Mouse (Mus musculus): ENCODE results near the gene Slc22a23. TPM values are rescaled to one million over a fixed set of nuclear protein-coding genes. Genes with fewer than 3 reads are reported as not detected.

Slc22a23 gene
- total and polyA plus RNA-seq, 3 experiments: 11.1 to 14.2 (median 12.2) TPM

GRCm38 (mm10) chr13:34214855-34215254 lies 130.1 kb downstream of the Slc22a23 start:
- H3K4me3 ChIP-seq: no peak overlapping the region
- H3K79me2 ChIP-seq (replicated peaks; ENCODE audit: control insufficient read depth, insufficient read depth, low read length): no peaks in the 10 kb centered on the region
- H3K27me3 ChIP-seq (ENCODE audit: control insufficient read depth, insufficient read depth, low read length): no peaks in the 10 kb centered on the region
- no peaks in the 10 kb centered on the region for H3K36me3 ChIP-seq (ENCODE audit: control insufficient read depth, insufficient read depth, low read length)
- TF ChIP-seq POLR2A (IDR thresholded peaks at IDR 0.05; ENCODE audit: insufficient read depth, low read depth, low read length) (no peak), EP300 (IDR thresholded peaks at IDR 0.05; ENCODE audit: insufficient read depth, low read depth, low read length) (no peak)
- intact Hi-C loops (cut with DNase I): no loop called here
- no peak overlapping the region for H3K27ac ChIP-seq
- H3K9ac ChIP-seq (ENCODE audit: low read depth, low read length): no peak overlapping the region
- WGBS: 83% methylated on average over 3 of the region's 3 CpGs
- no peak for DNase-seq
- H3K4me1 ChIP-seq (ENCODE audit: control insufficient read depth, insufficient read depth, low read length): peaks cover 1% of the 10 kb centered on the region; the same call in 1 of the 2 replicates

GRCm38 (mm10) chr13:34212735-34213212 lies 132.2 kb downstream of the Slc22a23 start:
- Histone ChIP-seq H3K27me3 (ENCODE audit: control insufficient read depth, insufficient read depth, low read length) (no peaks in the 10 kb centered on the region), H3K4me1 (ENCODE audit: control insufficient read depth, insufficient read depth, low read length) (peaks cover 1% of the 10 kb centered on the region), H3K79me2 (replicated peaks; ENCODE audit: control insufficient read depth, insufficient read depth, low read length) (no peaks in the 10 kb centered on the region), H3K27ac (no peak overlapping the region), H3K9ac (ENCODE audit: low read depth, low read length) (no peak overlapping the region), H3K36me3 (ENCODE audit: control insufficient read depth, insufficient read depth, low read length) (no peaks in the 10 kb centered on the region), H3K4me3 (no peak overlapping the region)
- 77% methylated on average over 10 of the region's 10 CpGs for WGBS
- TF ChIP-seq CTCF (IDR thresholded peaks at IDR 0.05): no peak
- no peak for TF ChIP-seq POLR2A (IDR thresholded peaks at IDR 0.05; ENCODE audit: insufficient read depth, low read depth, low read length)
- no peak for TF ChIP-seq EP300 (IDR thresholded peaks at IDR 0.05; ENCODE audit: insufficient read depth, low read depth, low read length)
- no peak for DNase-seq
- intact Hi-C loops (cut with DNase I): no loop called here

GRCm38 (mm10) chr13:34211261-34211775 lies 133.7 kb downstream of the Slc22a23 start:
- Histone ChIP-seq H3K27ac (no peak overlapping the region), H3K4me3 (no peak overlapping the region), H3K4me1 (ENCODE audit: control insufficient read depth, insufficient read depth, low read length) (peaks cover 1% of the 10 kb centered on the region), H3K36me3 (ENCODE audit: control insufficient read depth, insufficient read depth, low read length) (no peaks in the 10 kb centered on the region), H3K27me3 (ENCODE audit: control insufficient read depth, insufficient read depth, low read length) (no peaks in the 10 kb centered on the region), H3K9ac (ENCODE audit: low read depth, low read length) (no peak overlapping the region), H3K79me2 (replicated peaks; ENCODE audit: control insufficient read depth, insufficient read depth, low read length) (no peaks in the 10 kb centered on the region)
- 34% methylated on average over 4 of the region's 4 CpGs for WGBS
- DNase-seq: no peak
- intact Hi-C loops (cut with DNase I): no loop called here
- TF ChIP-seq POLR2A (IDR thresholded peaks at IDR 0.05; ENCODE audit: insufficient read depth, low read depth, low read length) (no peak), EP300 (IDR thresholded peaks at IDR 0.05; ENCODE audit: insufficient read depth, low read depth, low read length) (no peak), CTCF (IDR thresholded peaks at IDR 0.05) (no peak)

GRCm38 (mm10) chr13:34207714-34208470 lies 137.1 kb downstream of the Slc22a23 start:
- 48% methylated on average over 6 of the region's 6 CpGs for WGBS

GRCm38 (mm10) chr13:34205216-34205615 lies 139.8 kb downstream of the Slc22a23 start:
- TF ChIP-seq POLR2A (IDR thresholded peaks at IDR 0.05; ENCODE audit: insufficient read depth, low read depth, low read length): no peak
- TF ChIP-seq CTCF (IDR thresholded peaks at IDR 0.05): no peak
- no peak for TF ChIP-seq EP300 (IDR thresholded peaks at IDR 0.05; ENCODE audit: insufficient read depth, low read depth, low read length)
- no peaks in the 10 kb centered on the region; the same call in 1 of the 2 replicates for H3K36me3 ChIP-seq (ENCODE audit: control insufficient read depth, insufficient read depth, low read length)
- H3K4me1 ChIP-seq (ENCODE audit: control insufficient read depth, insufficient read depth, low read length): no peaks in the 10 kb centered on the region; the same call in none of the 2 replicates
- H3K27ac ChIP-seq: no peak overlapping the region
- H3K79me2 ChIP-seq (replicated peaks; ENCODE audit: control insufficient read depth, insufficient read depth, low read length): no peaks in the 10 kb centered on the region
- WGBS: 59% methylated on average over 3 of the region's 3 CpGs
- H3K27me3 ChIP-seq (ENCODE audit: control insufficient read depth, insufficient read depth, low read length): no peaks in the 10 kb centered on the region
- peak in 1 of 2 experiments; percentile 21 for DNase-seq
- H3K4me3 ChIP-seq: no peak overlapping the region
- H3K9ac ChIP-seq (ENCODE audit: low read depth, low read length): no peak overlapping the region
- intact Hi-C loops (cut with DNase I): no loop called here

More at GRCm38 (mm10) chr13:34207714-34208470, 137.1 kb downstream of the Slc22a23 start:
- H3K4me1 ChIP-seq (ENCODE audit: control insufficient read depth, insufficient read depth, low read length): peaks cover 1% of the 10 kb centered on the region
- H3K4me3 ChIP-seq: no peak overlapping the region
- no peak for TF ChIP-seq CTCF (IDR thresholded peaks at IDR 0.05)
- TF ChIP-seq POLR2A (IDR thresholded peaks at IDR 0.05; ENCODE audit: insufficient read depth, low read depth, low read length): no peak
- no peak for TF ChIP-seq EP300 (IDR thresholded peaks at IDR 0.05; ENCODE audit: insufficient read depth, low read depth, low read length)
- H3K27ac ChIP-seq: no peak overlapping the region
- H3K36me3 ChIP-seq (ENCODE audit: control insufficient read depth, insufficient read depth, low read length): no peaks in the 10 kb centered on the region; the same call in 1 of the 2 replicates
- H3K79me2 ChIP-seq (replicated peaks; ENCODE audit: control insufficient read depth, insufficient read depth, low read length): no peaks in the 10 kb centered on the region
- DNase-seq: no peak
- intact Hi-C loops (cut with DNase I): no loop called here
- H3K27me3 ChIP-seq (ENCODE audit: control insufficient read depth, insufficient read depth, low read length): no peaks in the 10 kb centered on the region
- no peak overlapping the region for H3K9ac ChIP-seq (ENCODE audit: low read depth, low read length)

GRCm38 (mm10) chr13:34195676-34196075 lies 149.3 kb downstream of the Slc22a23 start:
- no peak for DNase-seq
- no peak overlapping the region for H3K4me3 ChIP-seq
- no peak overlapping the region for H3K27ac ChIP-seq
- no peaks in the 10 kb centered on the region for H3K27me3 ChIP-seq (ENCODE audit: control insufficient read depth, insufficient read depth, low read length)
- TF ChIP-seq EP300 (IDR thresholded peaks at IDR 0.05; ENCODE audit: insufficient read depth, low read depth, low read length) (no peak), POLR2A (IDR thresholded peaks at IDR 0.05; ENCODE audit: insufficient read depth, low read depth, low read length) (no peak), CTCF (IDR thresholded peaks at IDR 0.05) (no peak)
- H3K36me3 ChIP-seq (ENCODE audit: control insufficient read depth, insufficient read depth, low read length): no peaks in the 10 kb centered on the region
- WGBS: 43% methylated on average over 1 of the region's 1 CpGs
- no peak overlapping the region for H3K9ac ChIP-seq (ENCODE audit: low read depth, low read length)
- intact Hi-C loops (cut with DNase I): no loop called here
- H3K79me2 ChIP-seq (replicated peaks; ENCODE audit: control insufficient read depth, insufficient read depth, low read length): no peaks in the 10 kb centered on the region
- peaks cover 2% of the 10 kb centered on the region; the same call in 1 of the 2 replicates for H3K4me1 ChIP-seq (ENCODE audit: control insufficient read depth, insufficient read depth, low read length)
